Mouse (Mus musculus) kidney, postnatal 14 days (tissue): ENCODE measurements around the gene Trim46.
A peak's percentile ranks its signal among the peaks of the same experiment; 100 is the strongest.

Experiments
- DNase-seq: peaks from one replicate; pipeline ENCODE4 v3.0.0; 2022; ENCODE audit warnings: mixed read lengths

Trim46 gene

GRCm38 (mm10) chr3:89270891-89271290 lies 24.8 kb upstream of the Trim46 start:
- peak; percentile 49 for DNase-seq

- peak; percentile 91 for DNase-seq
These were observed 24.1 kb upstream of the Trim46 start, which contains the start of gene Slc50a1 for GRCm38 (mm10) chr3:89270051-89270755. Gene Slc50a1, minus strand, starts transcription at chr3:89270570.

DNA sequence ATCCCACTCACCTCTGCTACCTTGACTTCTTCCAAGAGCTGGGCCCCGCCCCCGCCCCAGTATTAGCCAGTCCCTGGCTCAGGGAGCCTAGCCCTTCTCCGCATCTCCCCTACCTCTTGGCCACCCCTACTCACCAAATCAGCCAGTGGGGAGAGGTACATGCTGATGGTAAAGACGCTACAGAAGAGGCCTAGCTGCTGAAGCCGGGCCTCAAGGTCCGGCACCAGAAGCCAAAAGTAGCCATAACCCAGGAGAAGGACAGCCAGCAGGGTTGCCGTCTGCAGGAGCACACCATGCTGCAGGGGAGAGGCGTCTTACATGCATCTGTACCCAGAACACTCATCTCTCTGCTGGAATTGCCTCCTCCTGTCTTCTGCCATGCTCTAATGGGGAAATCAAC lies 22.8 kb upstream of the Trim46 start:
- DNase-seq: no peak

DNA sequence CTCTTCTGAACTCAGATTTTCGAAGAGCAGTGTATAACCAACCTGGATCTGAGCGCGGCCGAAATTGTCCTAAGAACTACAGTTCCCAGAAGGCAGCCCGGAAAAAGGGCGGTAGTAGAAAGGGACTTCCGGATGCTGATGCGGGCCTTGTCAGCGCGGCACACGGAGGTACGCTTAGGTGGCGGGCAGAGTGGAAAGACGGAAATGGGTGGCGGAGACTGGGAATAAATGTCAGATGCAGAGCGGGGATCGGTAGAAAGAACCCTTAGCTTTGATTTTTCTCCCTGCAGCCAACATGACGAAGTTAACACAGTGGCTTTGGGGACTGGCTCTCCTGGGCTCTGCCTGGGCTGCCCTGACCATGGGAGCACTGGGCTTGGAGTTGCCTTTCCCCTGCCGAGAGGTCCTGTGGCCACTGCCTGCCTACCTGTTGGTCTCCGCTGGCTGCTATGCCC lies 20.4 kb upstream of the Trim46 start:
- DNase-seq: peak; percentile 87

- peak; percentile 58 for DNase-seq
These were observed 16.3 kb upstream of the Trim46 start for GRCm38 (mm10) chr3:89262417-89262816.

DNA sequence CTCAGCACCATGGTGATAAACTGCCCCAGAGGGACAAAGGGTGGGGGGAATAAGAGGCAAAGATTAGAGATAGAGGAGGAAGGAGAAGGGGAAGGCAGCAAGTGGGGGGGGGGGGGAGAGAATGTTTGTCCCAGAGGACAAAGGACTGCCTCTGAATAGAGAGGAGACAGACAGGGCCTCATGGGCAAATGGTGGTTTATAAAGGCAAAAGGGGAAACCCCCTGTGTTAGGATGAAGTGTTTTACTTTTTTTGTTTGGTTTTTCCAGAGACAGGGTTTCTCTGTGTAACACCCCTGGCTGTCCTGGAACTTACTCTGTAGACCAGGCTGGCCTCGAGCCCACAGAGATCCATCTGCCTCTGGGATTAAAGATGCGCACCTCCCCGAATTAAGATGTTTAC lies 14.1 kb upstream of the Trim46 start:
- DNase-seq: no peak

- no peak for DNase-seq
These were observed 13.0 kb upstream of the Trim46 start, which contains the start of gene Dpm3 for GRCm38 (mm10) chr3:89259076-89259475. Gene Dpm3, plus strand, starts transcription at chr3:89259358.

DNA sequence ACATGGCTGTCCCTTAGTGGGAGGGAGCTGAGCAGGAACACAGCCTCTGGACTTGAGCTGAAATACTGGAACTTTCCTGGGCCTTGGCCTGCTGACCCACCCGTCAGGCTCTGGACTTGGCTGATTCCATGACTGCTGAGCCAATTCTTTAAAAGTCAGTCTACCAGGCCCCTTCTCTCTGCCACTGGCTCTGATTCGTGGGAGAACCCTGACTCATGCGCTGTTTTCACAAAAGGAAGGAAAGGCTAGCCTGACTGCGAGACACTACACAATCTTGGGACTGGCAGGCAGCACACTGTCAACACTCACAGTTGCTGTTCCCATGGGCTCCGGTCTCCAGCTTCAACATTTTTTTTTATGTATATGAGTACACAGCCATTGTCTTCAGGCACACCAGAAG lies 10.1 kb upstream of the Trim46 start:
- no peak for DNase-seq

GRCm38 (mm10) chr3:89254994-89255393 lies 8.9 kb upstream of the Trim46 start:
- no peak for DNase-seq

GRCm38 (mm10) chr3:89251365-89251895 lies 5.3 kb upstream of the Trim46 start:
- peak; percentile 82 for DNase-seq

- DNase-seq: peak; percentile 85
These were observed 4.4 kb upstream of the Trim46 start for GRCm38 (mm10) chr3:89250435-89251040.

DNA sequence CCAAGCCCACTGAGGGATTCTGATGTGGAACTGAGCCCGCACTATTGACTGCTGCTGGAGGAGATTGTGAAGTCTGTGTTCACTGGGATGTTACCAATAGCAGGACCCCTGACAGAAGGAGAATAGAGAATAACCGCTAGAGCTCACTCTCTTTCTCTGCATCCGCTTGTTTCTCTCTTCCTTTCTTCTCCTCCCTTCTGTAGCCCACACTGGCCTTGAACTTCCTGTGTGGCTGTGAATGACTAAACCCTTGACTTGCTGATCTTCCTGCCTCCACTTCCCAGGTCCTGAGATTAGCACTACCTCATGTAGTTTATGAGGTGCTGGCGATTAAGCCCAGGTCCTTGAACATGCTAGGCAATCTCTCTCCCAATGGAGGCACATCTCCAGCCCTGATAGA lies 1.4 kb upstream of the Trim46 start:
- no peak for DNase-seq

DNA sequence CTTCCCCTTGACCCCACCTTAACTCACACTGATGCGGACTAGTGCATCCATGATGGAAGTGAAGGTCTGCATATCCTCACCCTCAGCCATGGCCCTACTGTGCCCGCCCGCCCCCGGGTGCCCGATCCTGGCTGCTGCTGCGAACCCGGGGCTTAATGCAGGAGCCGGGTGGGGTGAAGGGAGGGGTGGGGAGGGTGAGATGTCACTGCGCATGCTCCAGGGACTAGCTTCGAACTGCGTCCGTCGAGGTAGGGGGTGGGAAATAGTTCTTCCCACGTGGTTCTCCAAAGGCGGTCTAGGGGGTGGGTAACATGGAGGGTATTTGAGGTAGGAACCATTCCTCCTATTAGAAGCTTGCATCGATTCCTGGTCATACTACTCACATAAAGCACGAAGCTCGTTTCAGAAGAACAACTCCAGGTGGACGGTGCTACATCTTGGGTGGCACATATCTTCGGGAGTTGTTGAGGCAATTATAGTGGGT lies 379 bp downstream of the Trim46 start, which contains the start of gene Krtcap2:
Gene Krtcap2 (plus strand): TSS at position 279 of the 484 bp plus-strand sequence.
- DNase-seq: no peak

DNA sequence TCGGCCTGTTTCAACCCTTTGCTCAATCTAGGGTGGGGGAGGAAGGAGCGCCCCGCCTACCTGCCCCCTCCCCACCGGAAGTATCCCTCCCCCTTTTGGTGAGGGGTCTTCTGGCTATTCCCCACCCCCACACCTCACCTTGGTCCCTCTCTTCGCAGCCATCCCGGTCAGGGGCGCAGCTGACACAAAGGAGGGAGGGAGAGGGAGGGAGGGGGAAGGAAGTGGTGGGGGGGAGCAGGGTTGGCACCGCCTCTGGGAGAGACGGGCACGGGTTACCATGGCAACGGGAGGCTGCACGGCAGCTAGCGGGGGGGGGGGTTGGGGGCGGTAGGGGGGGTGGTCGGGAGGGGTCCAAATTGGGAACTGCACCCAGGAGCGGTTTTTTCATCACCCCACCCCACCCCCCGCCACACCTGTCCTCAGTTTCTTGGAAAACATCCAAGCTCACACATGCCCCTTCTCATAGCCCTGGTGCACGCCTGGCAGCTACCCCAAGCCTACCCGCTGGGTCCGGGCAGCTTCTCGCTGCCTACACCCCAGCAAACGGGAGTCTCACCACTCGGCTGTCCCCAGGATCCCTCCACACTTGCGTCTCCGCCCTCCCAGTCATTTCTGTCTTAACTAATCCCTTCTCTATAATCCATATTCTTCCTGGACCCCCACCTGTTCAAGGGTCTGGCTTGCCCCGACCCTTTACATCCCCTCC lies 974 bp downstream of the Trim46 start:
- DNase-seq: peak; percentile 46

GRCm38 (mm10) chr3:89244158-89244981 lies 1.7 kb downstream of the Trim46 start:
- DNase-seq: peak; percentile 70

DNA sequence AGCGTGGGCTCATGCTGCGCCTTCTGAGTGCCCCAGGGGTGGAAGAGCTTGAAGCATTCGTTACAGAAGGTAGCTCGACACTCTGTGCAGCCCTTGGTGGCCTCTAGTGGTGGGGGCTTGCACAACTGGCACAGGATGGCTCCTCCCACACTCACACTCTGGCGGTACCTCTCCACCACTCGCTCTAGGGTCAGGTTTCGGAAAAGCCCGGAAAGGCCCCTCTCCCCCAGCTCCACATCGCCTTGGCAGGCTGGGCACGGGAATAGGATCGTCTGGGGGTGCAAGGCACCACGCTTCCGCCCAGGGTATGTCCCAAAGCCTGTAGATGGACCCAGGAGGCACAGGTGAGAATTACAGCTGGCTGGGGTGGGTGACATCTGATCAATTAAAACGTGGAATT lies 2.5 kb downstream of the Trim46 start:
- DNase-seq: peak; percentile 76

DNA sequence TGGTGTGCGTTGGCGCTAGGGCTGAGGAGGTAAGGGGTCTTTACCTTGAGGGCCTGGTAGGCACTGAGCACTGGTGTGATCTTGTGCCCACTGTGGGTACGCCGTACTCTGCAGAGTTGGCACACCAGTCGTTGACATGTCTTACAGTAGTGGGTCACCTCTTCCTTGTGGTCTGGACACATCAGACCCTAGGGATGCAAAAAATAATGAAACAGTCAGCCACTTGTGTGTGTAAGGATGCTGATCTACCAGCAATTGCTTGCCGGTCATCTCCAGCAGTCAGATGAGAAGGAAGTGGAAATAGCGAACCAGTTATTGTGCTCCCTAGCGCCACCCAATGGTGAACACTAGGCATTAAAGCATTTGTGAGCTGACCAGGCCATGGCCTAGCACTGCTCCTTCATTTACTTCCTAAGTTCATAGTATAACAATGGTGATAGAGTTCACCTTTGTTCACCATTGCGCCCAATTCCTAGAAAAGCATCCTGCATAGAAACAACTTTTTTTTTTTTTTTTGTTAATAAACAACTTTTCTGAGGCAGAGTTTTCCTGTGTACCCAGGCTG lies 3.7 kb downstream of the Trim46 start:
- peak; percentile 71 for DNase-seq

DNA sequence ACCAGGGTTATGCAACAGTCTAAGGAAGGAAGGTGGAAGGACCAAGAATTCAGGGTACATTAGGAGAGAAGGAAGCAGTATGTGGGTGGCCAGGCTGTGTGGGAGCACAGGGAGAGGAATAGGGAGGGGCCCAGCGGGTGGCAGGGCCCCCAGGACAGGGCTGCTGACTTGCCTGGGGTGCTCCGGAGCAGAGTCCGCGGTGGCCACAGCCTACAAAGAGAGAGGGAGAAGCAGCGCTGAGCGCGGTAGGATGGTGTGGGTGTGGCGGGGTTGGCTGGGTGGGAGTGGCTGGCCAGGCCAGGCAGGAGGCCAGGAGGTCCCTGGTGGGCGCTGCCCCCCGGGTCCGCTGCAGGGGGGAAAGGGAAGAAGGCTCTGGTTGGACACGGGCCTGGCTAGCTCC lies 7.6 kb downstream of the Trim46 start:
- no peak for DNase-seq

DNA sequence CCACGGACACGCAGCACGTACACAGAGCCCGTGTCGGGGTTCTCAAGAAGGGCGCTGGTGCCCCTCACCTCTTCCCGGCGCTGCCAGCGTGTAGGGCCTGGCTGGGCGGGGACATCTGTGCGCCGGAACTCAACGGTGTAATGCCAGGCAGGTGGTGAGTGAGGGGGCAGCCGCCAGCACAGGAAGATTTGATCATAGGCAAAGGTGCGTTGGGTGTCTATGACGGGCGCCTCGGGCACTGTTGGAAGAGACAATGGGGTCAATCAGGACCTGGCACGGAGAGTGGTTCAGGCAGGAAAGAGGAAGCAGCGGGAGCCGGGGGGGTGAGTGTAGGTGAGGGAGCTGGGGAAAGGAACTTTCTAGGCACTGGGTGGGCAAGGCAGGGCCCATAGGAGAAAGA lies 8.4 kb downstream of the Trim46 start:
- DNase-seq: no peak

DNA sequence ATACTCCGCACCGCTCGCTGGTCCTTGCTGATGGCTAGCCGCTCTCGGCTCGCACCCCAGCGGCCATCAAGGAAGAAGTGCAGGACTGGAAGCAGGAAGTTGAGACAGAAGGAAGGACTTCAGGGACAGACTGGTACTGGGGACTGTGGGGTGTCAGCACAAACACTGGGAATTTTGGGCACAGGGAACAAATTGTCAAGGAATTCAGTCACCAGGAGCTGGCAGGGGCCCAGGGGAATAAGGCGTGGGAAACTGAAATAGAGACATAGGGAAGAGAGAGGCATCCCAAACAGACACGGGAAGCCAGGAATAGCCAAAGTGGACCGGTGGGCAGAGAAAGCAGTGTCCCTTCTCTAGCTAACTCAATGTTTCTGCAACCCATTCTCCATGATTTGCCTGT lies 9.6 kb downstream of the Trim46 start:
- no peak for DNase-seq

DNA sequence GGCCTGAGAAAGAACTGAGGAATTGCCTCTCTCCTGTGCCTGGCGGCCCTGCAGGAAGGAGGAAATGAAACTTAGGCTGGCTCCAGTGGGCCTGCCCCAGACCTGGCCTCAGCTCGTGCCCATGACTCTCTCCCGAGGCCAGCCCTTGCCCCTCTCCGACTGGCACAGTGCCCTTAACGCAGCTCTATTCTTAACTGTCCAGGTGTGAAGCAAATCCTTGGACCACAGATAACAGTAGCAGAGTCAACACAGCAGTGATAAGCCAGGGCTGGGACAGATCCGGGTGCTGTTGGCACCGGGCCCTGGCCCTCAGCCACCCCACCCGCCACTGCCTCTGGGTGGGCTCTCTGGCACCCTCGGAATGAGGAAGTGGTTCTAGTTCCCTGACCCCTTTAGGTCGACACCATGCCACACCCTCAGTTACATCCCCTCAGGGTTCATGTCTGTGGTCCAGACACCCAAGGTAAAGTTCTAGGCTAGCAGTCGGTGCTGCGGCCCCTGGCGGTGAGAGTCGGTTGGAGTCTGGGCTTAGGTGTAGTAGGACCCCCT lies 12.5 kb downstream of the Trim46 start:
- peak; percentile 52 for DNase-seq

DNA sequence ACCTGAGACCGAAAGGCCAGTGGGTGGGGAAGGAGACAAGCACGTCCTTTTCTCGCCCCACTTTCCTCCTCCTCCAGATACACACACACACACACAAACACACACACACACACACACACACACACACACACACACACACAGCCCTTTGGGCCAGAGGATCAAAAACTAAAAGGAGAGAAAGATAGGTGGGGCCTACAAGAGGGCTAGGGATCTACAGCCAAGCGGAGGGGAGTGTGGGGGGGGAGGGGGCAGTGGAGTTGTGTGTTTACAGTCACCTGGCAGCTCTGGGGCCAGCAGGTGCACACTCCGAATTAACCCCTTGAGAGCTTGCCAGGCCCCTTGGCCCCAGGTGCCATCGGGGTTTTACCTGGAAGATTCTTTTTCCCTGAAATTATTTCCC lies 13.5 kb downstream of the Trim46 start:
- DNase-seq: no peak
